Mouse (Mus musculus): ENCODE measurements around the gene Upp2. TPM values are rescaled to one million over a fixed set of nuclear protein-coding genes. Genes with fewer than 3 reads are reported as not detected.
A peak's percentile ranks its signal among the peaks of the same experiment; 100 is the strongest.

The Upp2 gene
- total RNA-seq (2021) = 10 to 100 TPM; 26.7 to 33.8 TPM
- long read RNA-seq, experiment 1, transcript Upp2-206 (2 exons, 690 nt) = major isoform, 7 of 23 reads
- long read RNA-seq, experiment 1, partial matches to known transcripts = 0 of 23 reads
- long read RNA-seq, experiment 1, other reads (novel, unspliced or antisense) = 12 of 23 reads
- long read RNA-seq, experiment 2, partial matches to known transcripts = 0 of 15 reads
- long read RNA-seq, experiment 2, other reads (novel, unspliced or antisense) = 11 of 15 reads

DNA sequence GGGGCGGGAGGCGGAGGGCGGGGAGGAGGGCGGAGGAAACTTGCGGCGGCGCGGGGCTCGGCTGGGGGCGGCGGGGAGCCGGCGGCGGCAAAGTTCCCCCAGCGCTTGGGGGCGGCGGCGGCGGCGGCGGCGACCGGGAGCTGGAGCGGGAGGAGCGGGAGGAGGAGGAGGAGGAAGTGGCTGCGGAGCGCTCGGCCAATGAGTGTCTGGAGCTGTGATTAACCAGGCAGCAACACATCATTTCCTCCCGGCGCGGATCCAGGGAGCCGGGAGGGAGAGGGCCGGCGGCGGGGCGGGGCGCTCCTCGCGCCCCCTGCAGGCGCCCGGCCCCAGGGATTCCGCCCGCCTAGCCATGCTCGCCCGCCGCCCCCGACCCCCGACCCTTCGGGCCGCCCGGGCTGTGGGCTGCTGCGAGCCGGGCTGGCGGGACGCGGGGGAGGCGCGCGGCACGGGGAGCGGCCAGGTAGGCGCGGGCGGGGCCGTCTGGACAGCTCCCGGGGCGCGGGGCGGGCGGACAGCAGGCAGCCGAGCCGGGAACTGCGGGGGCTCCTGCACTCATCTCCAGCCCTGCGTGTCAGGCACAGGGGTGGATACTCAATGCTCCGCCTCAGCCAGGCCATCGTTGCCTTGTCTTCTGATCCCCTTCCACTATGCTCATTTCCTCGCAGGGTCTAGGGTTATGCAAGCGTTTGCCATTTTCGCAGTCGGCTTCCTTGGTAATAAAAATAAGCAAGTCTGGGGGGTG, at the start of gene Upp2, which contains the start of gene Acvr1:
Gene Upp2 (plus strand): TSS at position 233 of the 745 bp plus-strand sequence.
Gene Acvr1 (minus strand): TSS at position 92 of the 745 bp plus-strand sequence.
- peak; percentile 81 to 89 for DNase-seq (ENCODE audit: extremely low spot score in 1 of 2, low spot score in 2 of 2)

DNA sequence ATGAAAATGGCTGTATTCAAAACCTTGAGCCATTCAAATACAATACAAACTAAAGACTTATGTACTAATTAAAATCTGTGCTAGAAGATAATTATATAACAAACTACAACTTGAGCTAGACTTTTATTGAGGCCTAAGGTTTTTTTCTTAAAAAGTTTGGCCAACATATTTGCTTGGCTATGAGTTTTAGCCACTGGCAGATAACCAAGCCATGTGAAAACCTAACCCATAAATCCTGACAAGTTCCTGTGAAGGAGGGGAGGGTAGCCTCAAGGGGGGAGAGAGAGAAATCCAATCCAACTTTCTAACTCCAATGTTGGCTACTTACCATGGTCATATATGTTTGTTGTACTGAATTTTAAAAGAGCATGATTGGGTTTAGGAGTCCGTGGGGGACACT, 48.6 kb upstream of the Upp2 start:
- Histone ChIP-seq H3K27ac (no peak overlapping the region), H3K4me3 (no peak overlapping the region)
- DNase-seq (ENCODE audit: extremely low spot score in 1 of 2, low spot score in 2 of 2) = no peak
- no peak for TF ChIP-seq CTCF (IDR thresholded peaks at IDR 0.05)
- intact Hi-C loops (cut with DNase I) = no loop called here

More for the DNA sequence above, at the start of gene Upp2, which contains the start of gene Acvr1:
- intact Hi-C loops (cut with DNase I) = loop anchor here (1.0 to 5.0 kb wide), 4 partner anchors 19 to 100 kb away; no protein-coding TSS in a partner anchor
- TF ChIP-seq CTCF (IDR thresholded peaks at IDR 0.05) = peak; percentile 44
- Histone ChIP-seq H3K27ac (peak within 1 kb of the TSS; percentile 95), H3K4me3 (peak within 1 kb of the TSS; percentile 72)

DNA sequence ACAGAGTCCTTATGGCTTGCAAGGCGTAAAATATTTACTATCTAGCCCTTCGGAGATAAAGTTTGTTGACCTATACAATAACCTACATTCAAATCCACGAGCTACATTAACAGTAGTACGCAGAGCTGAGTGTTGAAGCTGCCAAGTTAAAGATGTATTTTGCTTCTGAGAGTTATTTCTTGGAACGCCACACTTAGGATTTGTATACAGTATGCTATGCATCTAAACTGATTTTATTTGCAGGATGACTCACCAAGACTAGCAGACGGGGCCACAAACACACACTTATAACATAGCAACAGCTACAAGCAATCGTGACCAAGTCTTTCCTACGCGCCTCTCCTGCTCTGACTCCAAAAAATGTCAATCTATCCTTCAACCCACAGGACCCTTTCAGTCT, 46.4 kb upstream of the Upp2 start:
- DNase-seq (ENCODE audit: extremely low spot score in 1 of 2, low spot score in 2 of 2) = no peak
- no peak overlapping the region for H3K27ac ChIP-seq
- H3K4me3 ChIP-seq = no peak overlapping the region
- TF ChIP-seq CTCF (IDR thresholded peaks at IDR 0.05) = no peak
- intact Hi-C loops (cut with DNase I) = no loop called here

DNA sequence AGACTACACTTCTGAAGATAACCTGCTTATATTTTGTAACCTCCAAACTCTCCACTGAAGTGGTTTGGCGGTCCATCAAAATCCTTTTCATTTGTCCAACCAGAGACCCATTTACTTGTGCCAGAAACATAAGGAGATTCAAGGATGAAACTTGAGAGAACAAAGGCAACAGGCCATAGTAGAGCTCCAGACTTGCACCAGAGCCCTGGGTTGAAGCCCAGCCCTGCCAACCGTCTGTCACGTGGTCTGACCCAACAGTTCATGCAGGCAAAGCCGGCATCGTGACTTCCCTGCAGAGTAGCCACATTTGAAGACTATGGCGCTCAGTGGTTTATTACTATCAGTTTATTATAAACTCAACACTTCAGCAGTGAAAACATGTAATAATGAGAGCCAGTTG, 45.5 kb upstream of the Upp2 start:
- no peak for DNase-seq (ENCODE audit: extremely low spot score in 1 of 2, low spot score in 2 of 2)
- Histone ChIP-seq H3K4me3 (no peak overlapping the region), H3K27ac (no peak overlapping the region)
- no peak for TF ChIP-seq CTCF (IDR thresholded peaks at IDR 0.05)
- intact Hi-C loops (cut with DNase I) = no loop called here

DNA sequence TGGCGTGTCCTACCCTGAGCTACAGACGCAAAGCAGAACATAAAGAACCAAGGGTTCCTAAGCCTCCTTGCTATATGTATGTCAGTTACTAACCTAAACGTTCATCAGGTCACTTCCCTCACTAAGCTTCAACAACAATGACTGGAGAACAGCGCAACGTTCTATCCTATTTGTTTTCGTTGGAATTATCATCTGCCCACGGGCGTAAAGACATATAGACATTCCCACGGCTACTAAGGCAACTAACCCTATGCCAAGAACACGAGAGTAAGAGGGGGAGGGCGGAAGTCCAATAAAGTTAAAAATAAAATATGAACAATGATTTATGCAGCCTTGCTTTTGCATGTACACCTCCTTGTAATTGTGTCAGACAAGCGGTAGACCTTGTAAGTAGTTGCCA, 44.0 kb upstream of the Upp2 start:
- no peak for TF ChIP-seq CTCF (IDR thresholded peaks at IDR 0.05)
- Histone ChIP-seq H3K27ac (no peak overlapping the region), H3K4me3 (no peak overlapping the region)
- no peak for DNase-seq (ENCODE audit: extremely low spot score in 1 of 2, low spot score in 2 of 2)
- intact Hi-C loops (cut with DNase I) = no loop called here

DNA sequence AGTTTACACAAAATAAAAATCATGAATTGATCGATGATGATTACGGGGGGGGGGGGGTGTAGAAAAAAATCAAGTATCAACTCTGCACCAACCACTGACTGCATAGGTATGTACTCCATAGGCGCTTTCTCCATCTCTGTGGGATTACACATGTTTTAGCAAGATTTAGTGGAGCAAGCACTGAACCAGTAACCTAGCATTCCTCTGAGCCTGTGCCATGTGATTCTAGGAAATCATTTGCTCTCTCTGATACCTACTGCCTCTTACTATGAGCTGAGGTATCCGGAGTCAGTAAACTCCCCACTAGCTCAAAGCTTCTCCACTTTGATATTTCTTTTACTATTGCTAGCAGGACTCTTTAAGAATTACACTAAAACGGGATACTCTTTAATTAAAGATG, 43.2 kb upstream of the Upp2 start:
- intact Hi-C loops (cut with DNase I) = no loop called here
- TF ChIP-seq CTCF (IDR thresholded peaks at IDR 0.05) = no peak
- no peak overlapping the region for H3K27ac ChIP-seq
- no peak overlapping the region for H3K4me3 ChIP-seq
- DNase-seq (ENCODE audit: extremely low spot score in 1 of 2, low spot score in 2 of 2) = no peak

DNA sequence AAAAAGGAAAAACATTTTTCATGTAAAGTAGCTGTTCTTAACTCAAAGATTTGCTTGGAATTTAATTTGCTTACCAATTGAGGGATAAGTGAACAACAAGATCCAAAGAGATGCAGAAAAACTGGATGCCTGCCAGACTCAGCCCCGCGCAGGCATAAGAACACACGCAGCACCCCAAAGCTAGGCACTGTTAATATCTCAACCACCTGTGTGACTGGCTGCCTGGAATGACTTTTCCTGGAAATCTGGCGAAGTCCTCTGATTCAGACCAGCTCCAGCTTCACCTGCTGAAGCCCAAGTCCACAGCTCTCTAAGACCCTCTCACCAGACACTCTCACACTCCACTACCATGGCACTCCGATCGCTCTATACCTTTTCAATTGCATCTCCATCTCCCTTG, 42.7 kb upstream of the Upp2 start:
- intact Hi-C loops (cut with DNase I) = no loop called here
- Histone ChIP-seq H3K4me3 (no peak overlapping the region), H3K27ac (no peak overlapping the region)
- no peak for TF ChIP-seq CTCF (IDR thresholded peaks at IDR 0.05)
- no peak for DNase-seq (ENCODE audit: extremely low spot score in 1 of 2, low spot score in 2 of 2)

DNA sequence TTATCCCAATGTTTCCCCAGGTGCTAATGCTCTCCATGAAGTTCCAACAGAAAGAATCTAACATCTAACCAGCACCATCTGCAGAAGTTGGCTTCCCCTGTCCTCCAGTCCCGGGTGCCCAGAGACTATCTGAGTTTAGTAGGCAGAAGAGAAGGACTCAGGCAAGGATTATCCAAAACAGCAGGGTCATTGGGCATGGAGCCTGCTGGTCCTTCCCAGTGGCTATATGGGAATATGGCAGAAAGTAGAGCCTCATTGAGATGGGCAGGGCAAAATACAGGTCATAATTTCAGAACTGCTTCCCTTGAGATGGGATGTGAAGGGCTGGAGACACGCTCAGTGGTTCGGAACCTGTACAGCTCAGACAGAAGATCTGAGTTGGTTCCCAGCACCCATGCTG, 39.3 kb upstream of the Upp2 start:
- DNase-seq (ENCODE audit: extremely low spot score in 1 of 2, low spot score in 2 of 2) = no peak

DNA sequence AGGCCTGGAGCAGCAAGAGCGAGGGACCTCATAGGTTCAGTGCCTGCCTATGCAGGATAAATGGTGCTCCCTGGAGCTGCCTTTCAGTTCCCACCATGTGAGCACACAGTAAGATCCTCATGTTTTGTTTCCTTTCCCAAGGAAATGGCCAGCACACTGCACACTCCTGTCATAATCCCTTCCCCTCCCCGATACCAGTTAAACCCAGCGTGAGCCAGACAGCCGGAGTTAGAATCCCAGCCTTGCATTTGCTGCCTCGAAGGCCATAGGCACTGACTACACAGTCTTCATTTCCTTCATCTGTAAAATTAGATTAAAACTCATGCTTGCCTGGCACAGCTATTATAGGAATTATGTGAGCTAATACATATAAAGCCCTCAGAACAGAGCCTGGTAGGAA, 37.7 kb upstream of the Upp2 start:
- Histone ChIP-seq H3K4me3 (no peak overlapping the region), H3K27ac (no peak overlapping the region)
- intact Hi-C loops (cut with DNase I) = no loop called here
- no peak for TF ChIP-seq CTCF (IDR thresholded peaks at IDR 0.05)
- no peak for DNase-seq (ENCODE audit: extremely low spot score in 1 of 2, low spot score in 2 of 2)

More for the DNA sequence above, 39.3 kb upstream of the Upp2 start:
- intact Hi-C loops (cut with DNase I) = no loop called here
- Histone ChIP-seq H3K27ac (no peak overlapping the region), H3K4me3 (no peak overlapping the region)
- no peak for TF ChIP-seq CTCF (IDR thresholded peaks at IDR 0.05)

DNA sequence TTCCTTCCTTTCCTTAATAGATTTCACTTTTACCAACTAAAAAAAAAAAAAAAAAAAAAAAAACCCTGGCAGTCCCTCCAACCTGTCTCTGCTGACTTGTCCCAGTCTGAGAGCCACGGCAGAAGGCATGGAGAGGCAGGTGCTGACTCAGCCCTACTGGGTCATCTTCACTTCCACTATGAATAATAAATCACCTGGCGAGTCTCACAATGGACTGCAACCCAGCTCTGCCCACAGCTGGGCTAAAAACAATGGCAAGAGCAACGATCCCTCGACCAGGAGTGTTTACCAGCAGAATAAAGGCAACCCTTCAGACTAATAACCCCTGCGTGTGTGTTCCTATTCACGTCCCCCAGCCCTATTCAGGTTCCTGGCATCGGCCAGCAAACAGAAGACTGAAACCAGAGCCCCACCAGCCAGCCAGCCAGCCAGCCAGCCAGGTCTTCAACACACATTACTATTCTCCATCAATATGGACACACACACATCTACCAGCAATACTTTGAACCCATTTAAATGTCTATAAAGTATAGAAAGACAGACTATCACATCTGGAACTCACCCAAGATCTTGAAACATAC, 37.1 kb upstream of the Upp2 start:
- Histone ChIP-seq H3K27ac (no peak overlapping the region), H3K4me3 (no peak overlapping the region)
- no peak for DNase-seq (ENCODE audit: extremely low spot score in 1 of 2, low spot score in 2 of 2)
- intact Hi-C loops (cut with DNase I) = no loop called here
- TF ChIP-seq CTCF (IDR thresholded peaks at IDR 0.05) = no peak

DNA sequence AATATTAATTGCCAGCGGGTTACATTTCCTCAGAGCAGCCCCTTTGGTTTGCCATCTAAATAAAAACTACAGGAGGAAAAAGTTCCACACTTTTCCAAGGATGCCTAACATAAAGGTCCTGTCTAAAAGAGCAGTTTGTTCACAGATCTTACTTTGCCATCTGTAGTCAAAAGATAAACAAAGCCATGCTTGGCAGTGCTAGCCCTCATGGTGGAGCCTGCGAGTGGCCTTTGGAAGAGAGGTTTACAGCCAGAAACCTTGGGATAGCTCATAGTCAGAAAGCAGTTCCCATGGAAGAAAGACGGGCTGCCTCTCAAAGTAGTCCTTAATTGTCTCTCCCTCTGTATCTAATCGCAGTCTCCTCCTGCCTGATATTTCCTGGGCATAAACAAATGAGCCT, 36.6 kb upstream of the Upp2 start:
- no peak overlapping the region for H3K4me3 ChIP-seq
- no peak overlapping the region for H3K27ac ChIP-seq
- no peak for DNase-seq (ENCODE audit: extremely low spot score in 1 of 2, low spot score in 2 of 2)
- TF ChIP-seq CTCF (IDR thresholded peaks at IDR 0.05) = no peak
- intact Hi-C loops (cut with DNase I) = no loop called here

DNA sequence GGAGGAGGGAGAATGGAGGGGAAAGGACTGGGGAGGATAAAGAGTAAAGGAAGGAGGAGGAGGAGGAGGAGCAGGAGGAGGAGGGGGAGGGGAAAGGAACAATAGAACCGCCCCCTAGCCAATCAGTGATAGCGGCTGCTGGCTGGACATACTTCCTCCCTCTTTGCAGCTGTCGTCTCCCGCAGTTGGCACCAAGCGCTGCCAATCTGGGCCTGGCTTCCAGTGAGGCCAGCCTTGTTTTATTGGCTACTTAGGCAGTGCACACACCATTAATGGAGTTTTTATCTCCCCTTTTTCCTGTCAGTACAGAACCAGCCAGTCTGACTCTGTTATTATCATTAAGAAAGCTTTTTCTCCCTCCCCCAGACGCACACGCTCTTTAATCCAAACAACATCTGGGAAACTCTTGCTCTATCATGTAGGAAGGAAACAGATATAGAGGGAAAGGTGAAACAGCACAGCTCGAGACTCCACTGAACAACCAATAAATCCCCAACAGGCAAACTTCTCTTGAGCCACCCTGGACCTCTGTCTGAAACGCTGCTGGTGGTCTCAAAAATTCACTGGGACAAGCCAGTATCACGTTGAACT, 34.7 kb upstream of the Upp2 start:
- intact Hi-C loops (cut with DNase I) = no loop called here
- Histone ChIP-seq H3K4me3 (no peak overlapping the region), H3K27ac (peak overlapping the region; percentile 36; the same call in 1 of the 2 replicates)
- no peak for TF ChIP-seq CTCF (IDR thresholded peaks at IDR 0.05)
- peak; percentile 41 to 64 for DNase-seq (ENCODE audit: extremely low spot score in 1 of 2, low spot score in 2 of 2)
